Mouse (Mus musculus): ENCODE measurements around the gene Baz2a. TPM values are rescaled to one million over a fixed set of nuclear protein-coding genes. Genes with fewer than 3 reads are reported as not detected.
"Not testable (repeated sequence)": the region's sequence is repeated elsewhere in the genome, so short reads cannot be mapped to it uniquely, and the experiment has no call there.

The Baz2a gene
- total RNA-seq, 4 experiments from 2014 or later: 38.8 to 50.0 (median 46.3) TPM

DNA sequence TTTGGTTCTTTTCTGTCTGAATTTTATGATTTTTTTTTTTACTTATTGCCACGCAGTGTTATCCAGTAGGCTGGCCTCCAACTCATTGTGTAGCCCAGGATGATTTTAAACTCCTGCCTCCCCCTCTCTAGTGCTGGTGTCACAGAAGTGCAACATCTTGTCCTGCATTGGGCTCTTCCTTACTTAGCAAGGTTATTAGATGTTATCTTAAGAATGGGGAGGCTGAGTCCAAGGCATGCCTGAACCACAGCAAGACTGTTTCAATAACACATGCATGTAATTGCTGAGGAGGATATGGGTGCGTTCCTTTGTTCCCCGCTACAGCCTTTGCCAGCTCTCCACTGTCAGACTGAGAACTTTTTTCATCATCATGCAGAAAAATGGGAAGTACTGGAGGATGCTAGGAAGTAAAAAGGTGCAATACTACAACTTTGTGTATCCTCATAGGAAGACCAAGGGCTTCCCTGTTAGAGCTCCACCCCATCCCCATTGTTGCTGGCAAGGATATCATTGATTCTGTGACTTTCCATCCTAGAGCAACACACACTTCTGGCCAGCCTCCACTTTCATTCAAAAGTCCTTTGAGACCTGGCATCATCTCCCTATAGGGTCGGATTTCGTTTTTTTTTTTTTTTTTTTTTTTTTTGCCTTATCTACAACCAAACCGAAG is 9.4 kb upstream of the Baz2a start:
- DNase-seq (ENCODE audit: low spot score in 2 of 2): no peak

- no peak for DNase-seq (ENCODE audit: low spot score in 2 of 2)
Measured at GRCm38 (mm10) chr10:128082477-128082808, 8.9 kb upstream of the Baz2a start.

GRCm38 (mm10) chr10:128082880-128083421 is 8.4 kb upstream of the Baz2a start, which contains the start of gene Atp5b:
Atp5b (plus strand) TSS chr10:128083273.
- DNase-seq (ENCODE audit: low spot score in 2 of 2): peak; percentile 99

DNA sequence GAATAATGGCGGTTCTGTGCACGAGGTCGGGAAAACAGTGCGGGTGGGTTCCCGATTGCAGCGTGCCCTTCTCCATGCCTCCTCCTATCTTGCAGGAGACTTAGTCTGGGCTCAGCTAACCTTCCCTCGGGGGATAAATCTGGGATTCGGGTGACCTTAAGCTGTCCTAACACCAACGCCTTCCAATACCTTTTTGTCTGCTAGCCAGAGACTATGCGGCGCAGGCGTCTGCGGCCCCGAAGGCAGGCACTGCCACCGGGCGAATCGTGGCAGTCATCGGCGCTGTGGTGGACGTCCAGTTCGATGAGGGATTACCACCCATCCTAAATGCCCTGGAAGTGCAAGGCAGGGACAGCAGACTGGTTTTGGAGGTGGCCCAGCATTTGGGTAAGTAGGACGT is 7.7 kb upstream of the Baz2a start:
- DNase-seq (ENCODE audit: low spot score in 2 of 2): peak in 1 of 2 experiments; percentile 35

GRCm38 (mm10) chr10:128084160-128084559 is 7.2 kb upstream of the Baz2a start:
- DNase-seq (ENCODE audit: low spot score in 2 of 2): no peak

- DNase-seq (ENCODE audit: low spot score in 2 of 2): no peak
Measured at GRCm38 (mm10) chr10:128086391-128086790, 5.0 kb upstream of the Baz2a start.

- not testable (repeated sequence) for DNase-seq (ENCODE audit: low spot score in 2 of 2)
Measured at GRCm38 (mm10) chr10:128087216-128087615, 4.2 kb upstream of the Baz2a start.

GRCm38 (mm10) chr10:128088181-128088580 is 3.2 kb upstream of the Baz2a start:
- DNase-seq (ENCODE audit: low spot score in 2 of 2): no peak

GRCm38 (mm10) chr10:128089842-128090241 is 1.5 kb upstream of the Baz2a start:
- DNase-seq (ENCODE audit: low spot score in 2 of 2): no peak

GRCm38 (mm10) chr10:128090651-128091563 is 470 bp upstream of the Baz2a start:
- peak; percentile 84 for DNase-seq (ENCODE audit: low spot score in 2 of 2)

GRCm38 (mm10) chr10:128092506-128093495 is 1.4 kb downstream of the Baz2a start:
- peak; percentile 59 to 61 for DNase-seq (ENCODE audit: low spot score in 2 of 2)

- DNase-seq (ENCODE audit: low spot score in 2 of 2): no peak
Measured at GRCm38 (mm10) chr10:128093496-128094294, 2.3 kb downstream of the Baz2a start.

DNA sequence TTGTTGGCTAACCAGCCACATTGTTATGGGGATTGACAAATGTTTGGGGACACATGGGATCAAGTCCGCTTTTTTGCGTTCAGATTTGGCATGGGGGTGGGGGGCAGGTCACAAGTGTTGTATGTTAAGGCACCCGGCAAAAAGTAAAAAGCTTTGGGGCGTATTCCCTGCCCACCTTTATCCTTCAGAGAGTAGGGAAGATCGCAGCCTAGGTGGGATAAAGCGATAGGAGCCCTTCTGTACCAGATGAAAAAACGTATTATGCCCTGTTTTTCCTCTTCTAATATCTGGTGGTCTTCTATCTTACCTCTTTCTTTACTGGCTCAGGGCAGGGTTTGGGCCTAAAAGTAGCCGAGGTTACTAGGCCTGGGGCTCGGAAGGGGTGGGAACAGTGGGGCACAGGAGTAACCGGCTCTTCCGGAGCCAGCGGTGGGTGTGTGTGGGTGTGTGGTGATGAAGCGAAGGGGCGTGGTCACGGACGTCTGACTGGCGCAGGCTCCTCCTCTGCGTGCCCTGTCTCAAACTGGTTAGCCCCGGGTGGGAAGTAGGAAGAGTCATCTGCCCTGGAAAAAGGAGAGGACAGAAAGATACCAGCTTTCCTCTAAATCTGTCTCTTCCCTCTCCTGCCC is 3.1 kb downstream of the Baz2a start:
- DNase-seq (ENCODE audit: low spot score in 2 of 2): peak; percentile 49 to 50

GRCm38 (mm10) chr10:128095003-128095636 is 3.7 kb downstream of the Baz2a start:
- no peak for DNase-seq (ENCODE audit: low spot score in 2 of 2)

DNA sequence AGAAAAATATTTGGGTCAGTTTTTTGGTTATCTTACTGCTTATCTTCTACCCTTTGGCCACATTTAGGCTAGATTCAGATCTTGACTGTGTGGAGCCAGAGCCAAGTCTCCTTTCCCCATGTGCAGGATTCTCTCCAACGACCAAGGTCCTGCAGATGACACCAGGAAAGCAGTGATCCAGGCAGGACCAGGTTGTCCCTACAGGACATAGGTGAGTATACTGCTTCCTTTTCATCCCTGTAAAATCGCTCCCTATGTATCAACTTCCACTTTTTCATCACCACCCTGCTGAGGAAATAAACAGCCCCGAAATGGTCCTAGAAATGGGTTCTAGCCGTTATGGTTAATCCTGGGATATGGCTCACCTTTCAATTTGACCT is 4.9 kb downstream of the Baz2a start:
- DNase-seq (ENCODE audit: low spot score in 2 of 2): no peak

- peak; percentile 45 to 60 for DNase-seq (ENCODE audit: low spot score in 2 of 2)
Measured at GRCm38 (mm10) chr10:128096693-128097586, 5.6 kb downstream of the Baz2a start.

DNA sequence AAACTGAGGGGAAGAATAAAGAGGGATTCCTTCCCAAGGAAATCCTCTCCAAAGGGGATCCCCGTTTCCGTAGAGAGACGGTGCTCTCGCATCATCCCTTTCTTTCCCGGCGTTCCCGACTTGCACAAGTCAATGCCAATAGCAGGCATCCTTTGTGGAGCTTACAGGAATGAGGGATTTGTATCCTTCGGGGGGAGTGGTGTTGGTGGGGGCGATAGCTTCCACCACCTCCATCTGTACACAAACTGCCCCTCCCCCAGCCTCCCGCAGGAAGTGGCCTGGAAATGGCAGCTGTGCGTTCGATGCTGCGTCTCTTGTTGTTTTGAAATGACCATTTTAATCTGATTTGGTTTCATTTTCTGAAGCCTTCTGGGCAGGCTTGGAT is 6.2 kb downstream of the Baz2a start:
- DNase-seq (ENCODE audit: low spot score in 2 of 2): peak; percentile 38 to 41

DNA sequence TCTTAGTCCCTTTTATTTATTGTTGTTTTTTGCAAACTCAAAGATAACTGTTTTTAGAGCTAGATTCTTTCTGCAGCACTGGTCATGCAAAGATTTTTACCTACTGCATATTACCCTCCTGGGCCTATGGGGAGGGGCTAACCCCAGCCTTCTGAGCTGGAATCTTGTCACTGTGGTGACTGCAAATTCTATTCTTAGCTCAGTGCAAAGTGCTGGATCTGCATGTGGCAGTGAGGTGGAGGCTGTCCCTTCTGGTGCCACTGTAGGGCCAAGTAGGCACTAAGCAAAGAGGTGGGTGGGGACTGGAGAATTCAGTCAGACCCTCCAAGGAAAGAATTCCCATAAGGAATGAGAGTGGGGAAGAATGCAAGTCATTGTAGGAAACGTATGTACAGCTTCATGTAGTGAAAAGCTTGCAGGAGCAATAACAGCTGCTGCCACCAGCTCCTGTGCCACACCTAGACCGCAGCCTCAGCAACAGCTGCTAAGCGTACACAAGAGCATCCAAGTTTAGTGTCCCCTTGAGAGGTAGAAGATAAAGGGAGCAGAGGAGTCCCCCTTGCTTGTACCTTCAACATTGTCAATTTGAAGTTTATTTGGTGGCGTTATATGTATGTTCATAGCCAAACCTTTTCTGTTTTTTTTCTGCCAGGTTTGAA is 18.9 kb downstream of the Baz2a start:
- no peak for DNase-seq (ENCODE audit: low spot score in 2 of 2)

All from layer of hippocampus, adult 8-10 months (tissue).